Mouse (Mus musculus) right cerebral cortex, adult 2 months (tissue): ENCODE data around the gene Exph5.

ENCODE experiments used
- DNase-seq, 2 experiments: peaks; one replicate each; pipeline ENCODE4 v3.0.0; 2021 to 2022; ENCODE audit warnings: low spot score in 2 of 2

Gene Exph5

GRCm38 (mm10) chr9:53301269-53301720 lies at the start of gene Exph5:
Gene Exph5, plus strand, starts transcription at chr9:53301670.
- DNase-seq = peak; percentile 62 to 66

GRCm38 (mm10) chr9:53254368-53254767 lies 47.1 kb upstream of the Exph5 start:
- DNase-seq = peak; percentile 88 to 91

GRCm38 (mm10) chr9:53256690-53257305 lies 44.7 kb upstream of the Exph5 start:
- DNase-seq = peak in 1 of 2 experiments; percentile 16

DNA sequence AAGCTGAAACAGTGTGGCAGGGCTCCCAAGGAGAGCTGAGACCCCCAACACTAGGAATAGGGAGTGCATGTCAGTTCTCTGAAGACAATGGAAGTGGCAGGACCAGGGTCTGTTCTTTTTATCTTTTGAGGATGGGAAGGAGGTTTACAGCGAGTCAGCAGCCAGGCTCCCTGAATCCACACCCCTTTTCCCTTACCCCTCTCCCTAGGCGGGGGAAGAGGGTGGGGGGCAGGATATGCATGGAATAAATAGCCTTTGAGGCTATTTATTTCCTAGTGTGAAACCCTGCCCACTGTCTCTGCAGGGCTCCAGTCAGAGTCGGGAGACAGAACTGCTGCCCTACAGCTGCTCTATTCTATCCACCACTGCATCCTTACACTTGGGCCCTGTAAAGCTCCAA lies 43.7 kb upstream of the Exph5 start:
- DNase-seq = no peak

GRCm38 (mm10) chr9:53258199-53258598 lies 43.3 kb upstream of the Exph5 start:
- DNase-seq = no peak

DNA sequence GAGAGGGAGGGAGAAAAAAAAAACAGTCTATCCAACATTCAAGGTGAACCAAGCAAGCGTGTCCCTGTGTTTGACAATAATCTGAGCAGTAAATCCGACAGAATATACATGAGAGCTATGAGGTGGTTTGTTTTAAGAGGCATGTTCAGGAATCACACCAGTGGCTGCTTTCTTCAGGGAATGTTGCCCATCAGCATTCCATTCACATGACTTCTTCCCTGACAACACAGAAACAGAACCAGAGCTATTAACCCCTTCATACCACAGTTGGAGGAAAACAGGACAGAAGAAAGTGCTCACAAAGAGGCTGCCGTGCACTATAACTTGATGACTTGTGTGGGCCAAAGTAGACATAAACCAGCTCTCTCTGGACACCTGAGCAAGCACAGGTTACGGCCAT lies 37.1 kb upstream of the Exph5 start:
- DNase-seq = no peak

DNA sequence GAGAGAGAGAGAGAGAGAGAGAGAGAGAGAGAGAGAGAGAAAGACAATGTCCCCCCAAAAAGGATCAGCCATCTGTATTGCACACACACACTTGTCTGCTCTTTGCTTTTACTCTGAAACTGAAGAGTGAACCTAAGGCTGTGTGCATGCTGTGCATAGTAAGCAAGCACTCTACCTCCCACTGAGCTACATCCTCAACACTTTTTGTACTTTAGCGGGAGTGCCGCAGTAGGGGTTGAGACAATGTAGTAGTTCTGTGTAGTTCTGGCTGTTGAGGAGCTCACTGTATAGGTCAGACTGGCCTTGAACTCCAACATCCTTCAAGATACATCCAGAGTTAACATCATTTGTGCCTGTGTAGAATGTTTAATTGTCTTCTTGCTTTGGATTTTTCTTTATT lies 35.9 kb upstream of the Exph5 start:
- no peak for DNase-seq

GRCm38 (mm10) chr9:53268036-53268435 lies 33.4 kb upstream of the Exph5 start:
- no peak for DNase-seq

DNA sequence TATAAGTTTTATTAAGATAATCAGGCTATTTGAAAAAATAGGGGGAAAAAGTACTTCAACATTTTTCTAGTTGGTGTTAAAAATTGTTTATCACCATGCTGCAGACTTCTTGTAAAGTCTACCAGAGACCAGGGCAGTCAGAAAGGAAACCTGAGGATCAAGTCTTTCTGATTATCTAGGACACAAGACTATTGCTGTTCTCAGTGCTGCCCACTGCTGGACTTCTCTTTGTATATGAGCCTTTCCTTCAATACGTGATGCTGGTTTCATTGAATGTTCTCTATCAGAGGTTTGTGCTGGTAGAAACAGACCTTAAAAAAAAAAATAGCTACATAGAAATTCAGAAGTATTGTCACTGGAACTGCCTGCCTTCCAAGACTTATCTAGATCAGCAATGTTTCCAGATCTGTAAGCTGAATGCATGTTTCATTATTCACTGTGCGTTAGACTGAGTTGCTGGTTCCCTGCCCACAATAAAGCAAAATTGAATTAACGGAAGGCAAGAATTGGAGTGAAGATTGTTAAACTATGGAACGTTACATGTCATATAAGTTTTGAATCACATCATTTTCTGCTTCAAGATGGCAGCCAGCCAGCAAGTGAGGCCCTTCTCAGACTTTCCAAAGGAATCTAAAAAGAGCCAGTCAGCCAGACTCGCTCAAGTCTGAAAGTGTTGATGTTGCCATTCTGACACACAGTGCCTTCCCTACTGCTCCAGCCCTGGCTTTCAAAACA lies 32.6 kb upstream of the Exph5 start:
- DNase-seq = no peak

DNA sequence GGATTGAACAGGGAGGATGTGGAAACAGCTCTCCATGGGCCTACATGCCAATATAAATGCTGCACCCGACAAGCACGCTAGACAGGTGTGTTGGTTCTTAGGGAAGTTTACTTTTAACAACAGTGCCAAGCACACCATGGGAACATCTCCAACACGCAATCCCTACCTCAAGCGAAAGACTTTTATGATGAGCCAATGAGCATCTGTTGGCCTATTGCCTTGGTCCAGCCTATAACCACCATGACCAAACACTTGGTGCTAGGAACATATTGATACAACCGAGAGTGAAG lies 32.1 kb upstream of the Exph5 start:
- no peak for DNase-seq

DNA sequence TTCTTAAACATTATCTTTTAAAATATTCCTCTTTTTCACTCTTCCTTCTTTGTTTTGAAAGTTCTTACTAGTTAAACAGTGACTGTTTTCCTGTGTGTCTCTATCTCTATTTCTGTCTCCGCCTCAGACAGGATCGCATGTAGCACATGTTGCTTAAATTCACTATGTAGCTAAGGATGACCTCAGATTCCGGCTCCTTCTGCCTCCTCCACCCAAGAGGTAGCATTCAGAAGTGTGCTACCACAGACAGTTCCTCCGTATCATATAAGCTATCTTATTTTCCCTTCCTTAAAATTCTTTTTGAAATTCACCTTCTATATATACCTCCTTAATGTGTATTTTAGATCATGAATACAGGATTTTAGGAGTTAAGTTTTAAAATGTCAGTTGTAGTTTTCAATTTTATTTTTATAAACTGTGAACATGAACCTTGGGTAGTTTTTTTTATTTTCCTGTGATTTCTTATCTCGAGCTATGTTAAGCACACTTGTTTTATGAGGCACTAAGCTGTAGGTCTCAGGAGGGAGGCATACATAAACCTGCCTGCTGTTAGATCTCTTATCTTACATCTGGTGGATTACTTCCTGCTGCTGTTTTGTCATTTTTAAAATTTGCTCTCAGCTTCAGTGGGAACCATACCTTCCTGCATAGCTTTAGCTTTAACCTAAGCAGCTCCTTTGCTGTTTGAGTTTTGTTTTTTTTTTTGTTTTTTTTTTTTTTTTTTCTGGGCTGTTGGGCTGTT lies 30.0 kb upstream of the Exph5 start:
- DNase-seq = no peak

DNA sequence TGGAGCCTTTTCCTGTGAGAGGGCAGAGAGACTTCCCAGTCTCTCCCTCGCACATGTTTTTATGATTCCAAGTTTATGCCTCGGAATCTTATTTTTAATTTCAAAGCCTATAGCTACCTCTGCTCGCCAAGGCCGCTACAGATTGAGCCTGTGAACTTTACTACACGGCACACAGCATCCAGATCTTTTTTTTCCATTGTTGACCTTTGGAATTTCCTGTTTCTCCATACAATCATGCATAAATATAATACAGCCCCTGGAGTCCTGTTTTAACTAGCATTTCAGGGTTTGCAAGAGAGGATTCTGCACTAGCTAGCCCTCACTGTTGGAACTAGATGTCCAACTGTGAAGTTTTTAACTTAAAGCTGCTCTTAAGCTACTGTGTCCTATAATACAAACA lies 29.3 kb upstream of the Exph5 start:
- DNase-seq = no peak

DNA sequence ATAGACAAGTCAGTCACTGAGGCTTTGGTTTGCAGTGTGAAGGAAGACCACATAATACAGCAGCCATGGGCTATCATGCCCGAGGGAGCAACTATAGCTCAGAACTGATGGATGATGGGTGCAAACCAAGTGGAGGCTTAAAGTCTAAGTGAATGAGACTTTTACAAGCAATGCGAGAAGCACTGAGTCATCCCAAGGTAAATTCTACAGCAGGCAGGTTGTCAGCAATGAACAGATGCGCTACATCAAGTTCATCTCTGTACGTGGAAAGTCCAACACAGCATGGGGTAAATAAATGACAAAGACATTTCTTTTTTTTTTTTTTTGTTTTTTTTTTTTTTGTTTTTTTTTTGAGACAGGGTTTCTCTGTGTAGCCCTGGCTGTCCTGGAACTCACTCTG lies 28.8 kb upstream of the Exph5 start:
- DNase-seq = no peak

DNA sequence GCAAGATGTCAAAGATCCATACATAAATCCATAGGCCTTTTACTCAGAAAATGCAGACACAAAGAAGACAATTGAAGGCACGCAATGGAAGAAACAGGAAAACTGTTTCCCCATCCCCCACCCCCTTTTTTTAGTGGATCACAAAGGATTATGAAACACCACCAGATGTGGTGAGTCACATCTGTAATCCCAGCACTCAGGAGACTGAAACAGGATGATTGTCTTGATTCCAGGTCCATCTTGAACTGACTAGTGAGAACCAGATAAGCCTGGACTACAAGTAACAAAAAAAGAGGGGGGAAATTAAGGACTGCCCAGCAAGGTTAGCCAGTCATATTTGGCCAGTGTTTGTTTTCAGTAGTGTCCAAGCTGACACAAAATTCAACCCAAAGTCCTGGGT lies 25.1 kb upstream of the Exph5 start:
- DNase-seq = no peak

GRCm38 (mm10) chr9:53278997-53279396 lies 22.5 kb upstream of the Exph5 start:
- no peak for DNase-seq

DNA sequence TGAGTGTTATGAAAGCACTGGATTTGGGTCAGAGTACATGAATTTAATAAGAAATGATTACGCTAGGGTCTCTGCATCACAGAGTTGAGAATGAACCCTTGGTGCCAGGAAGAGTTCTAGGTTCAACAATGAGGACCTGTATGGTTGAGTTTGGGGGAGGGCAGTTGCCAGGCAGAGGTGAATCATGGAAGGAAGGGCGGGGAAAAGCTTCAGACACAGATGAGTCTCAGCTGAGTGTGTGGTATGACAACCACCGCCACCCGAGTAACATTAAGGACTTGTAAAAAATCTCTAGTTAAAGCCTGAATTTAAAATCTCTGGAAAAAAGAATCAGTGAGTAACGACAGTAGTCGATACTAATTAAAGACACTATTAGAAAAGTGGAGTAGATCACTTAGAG lies 14.7 kb upstream of the Exph5 start:
- DNase-seq = no peak

DNA sequence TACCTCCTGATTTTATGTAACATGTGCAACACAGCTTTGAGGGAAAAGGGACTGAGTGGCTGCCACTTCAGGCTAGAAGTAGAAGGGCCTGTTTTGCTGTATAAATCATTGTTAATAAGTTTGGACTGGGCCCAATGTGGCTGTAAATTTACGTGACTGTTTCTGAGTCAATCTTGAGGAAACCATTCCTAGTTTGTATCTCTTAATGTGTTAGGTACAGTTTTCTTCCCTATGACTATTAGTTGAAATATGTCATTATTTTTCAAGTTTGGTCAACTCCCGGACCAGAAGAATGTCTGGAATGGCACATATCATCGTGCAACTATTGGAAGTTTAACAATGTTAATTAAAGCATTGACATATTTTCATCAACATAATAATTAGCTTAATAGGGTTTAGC lies 11.5 kb upstream of the Exph5 start:
- DNase-seq = no peak

- no peak for DNase-seq
Observed at GRCm38 (mm10) chr9:53292833-53293232, 8.6 kb upstream of the Exph5 start.

GRCm38 (mm10) chr9:53301801-53302311 lies 386 bp downstream of the Exph5 start:
- DNase-seq = peak; percentile 18 to 38

GRCm38 (mm10) chr9:53302415-53302814 lies 945 bp downstream of the Exph5 start:
- DNase-seq = peak in 1 of 2 experiments; percentile 27

DNA sequence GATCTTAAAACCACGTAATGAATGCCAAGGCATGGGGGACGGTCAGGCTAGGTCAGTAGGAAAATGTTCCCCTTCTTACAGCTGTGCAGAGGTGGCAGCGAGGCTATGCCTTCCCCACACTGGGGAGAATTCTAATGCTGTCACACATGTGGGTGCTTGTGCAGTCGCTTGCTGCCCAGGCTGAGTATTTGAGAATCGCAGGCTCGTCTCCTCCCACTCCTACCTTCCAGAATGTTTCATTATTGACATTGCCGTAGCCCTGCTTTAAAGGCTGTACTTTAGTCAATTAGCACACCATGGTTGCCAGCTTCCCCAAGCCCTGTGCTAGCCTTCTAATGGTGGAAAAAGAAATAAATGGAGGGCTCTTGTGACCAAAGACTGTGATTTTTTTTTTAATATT lies 6.4 kb downstream of the Exph5 start:
- DNase-seq = peak in 1 of 2 experiments; percentile 23

DNA sequence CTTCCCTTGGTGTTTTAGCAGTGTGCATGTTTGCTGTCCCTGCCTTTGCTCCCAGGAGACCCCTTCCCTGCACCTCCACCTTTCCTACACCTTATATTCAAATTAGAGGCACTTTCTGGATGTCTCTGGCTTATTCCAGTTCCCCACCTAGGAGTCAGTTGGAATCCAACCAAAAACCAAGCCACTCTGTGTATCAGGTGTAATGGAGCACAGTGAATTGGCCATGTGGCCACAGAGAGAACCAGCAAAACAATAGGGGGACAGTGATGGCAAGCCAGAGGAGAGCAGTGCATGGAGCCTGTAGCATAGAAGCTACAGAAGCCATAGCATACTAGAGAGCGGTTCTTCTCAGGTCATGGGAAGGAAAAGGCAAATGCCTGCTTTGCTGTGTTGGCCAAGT lies 11.5 kb downstream of the Exph5 start:
- DNase-seq = no peak
